Mouse (Mus musculus) granulocyte monocyte progenitor cell, adult 5-6 weeks (primary cell): ENCODE data around the gene Gm11037. TPM values are rescaled to one million over a fixed set of nuclear protein-coding genes. Genes with fewer than 3 reads are reported as not detected.

Experiments
- ATAC-seq: replicated peaks from 2 replicates; pipeline ENCODE4 v1.8.0; 2016; ENCODE audit warnings: mild to moderate bottlenecking, moderate TSS enrichment, inconsistent platforms; ENCODE audit not compliant: poor library complexity, severe bottlenecking
- total RNA-seq, 2 experiments: library from RNA; stranded (forward) in 1 of 2; stranded (reverse) in 1 of 2; fragments of 200-712, 200-1000 nt in 1 of 2; fragments of >200 nt in 1 of 2; fragmentation: Nextera tagmentation in 1 of 2; gene quantifications; 2 replicates each; pipeline ENCODE4 v1.2.3; 2014 to 2017

The Gm11037 gene
- total RNA-seq, 2 experiments from 2014 or later: not detected

DNA sequence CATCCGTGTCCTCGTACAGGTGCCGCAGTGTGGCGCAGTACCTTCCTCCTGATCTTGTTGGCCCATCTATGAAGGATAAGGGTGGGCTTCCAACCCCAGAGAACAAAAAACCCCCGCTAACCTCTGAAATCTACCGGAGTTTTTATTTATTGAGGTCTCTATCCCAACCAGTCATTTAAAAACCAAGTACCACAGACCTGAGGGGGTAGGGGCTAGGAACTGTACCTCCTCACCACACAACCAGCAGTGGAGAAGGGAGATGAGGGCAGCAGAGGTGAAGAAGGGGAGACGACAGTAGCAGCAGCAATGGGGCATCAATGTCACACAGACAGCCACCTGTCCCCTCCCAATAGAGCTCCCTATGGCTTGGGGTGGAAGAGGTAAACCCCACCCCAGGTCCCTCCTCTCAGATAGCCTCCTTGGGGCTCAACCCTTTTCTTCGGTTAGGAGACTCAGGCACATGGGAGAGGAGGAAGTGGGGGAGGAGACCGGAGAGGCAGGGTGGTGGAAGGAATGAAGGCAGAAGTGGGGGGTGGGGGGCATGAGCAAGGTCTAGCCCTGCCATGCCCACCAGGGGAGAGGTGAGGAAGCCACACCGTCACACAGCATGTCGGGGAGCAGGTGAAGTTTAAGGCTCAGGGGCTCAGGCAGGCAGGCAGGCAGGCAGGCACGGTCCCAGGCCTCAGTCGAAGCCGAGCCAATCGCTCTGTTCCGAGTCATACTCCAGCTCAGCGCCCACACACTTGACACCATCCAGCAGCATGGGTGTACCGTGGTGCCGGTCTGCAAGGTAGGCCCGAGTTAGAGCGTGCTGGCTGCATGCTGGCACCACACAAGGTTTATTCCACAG, 13.1 kb downstream of the Gm11037 start:
- 0 out of 2 replicates have a peak, but pooled peaks have one; percentile 26 for ATAC-seq

DNA sequence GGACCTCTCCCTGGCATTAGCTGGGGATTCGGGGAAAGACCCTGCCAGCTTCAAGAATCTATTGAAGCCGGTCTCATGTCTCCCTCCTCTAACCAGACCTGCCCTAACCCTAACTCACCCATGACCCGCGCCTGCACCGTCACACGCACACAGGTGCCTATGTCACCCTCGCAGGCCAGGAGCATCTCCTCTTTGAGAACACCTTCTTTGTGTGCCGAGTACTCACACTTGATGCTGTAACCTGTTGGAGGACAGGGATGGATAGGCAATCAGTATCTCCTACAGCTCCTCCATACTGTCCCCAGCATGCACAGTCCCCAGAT, 13.7 kb downstream of the Gm11037 start:
- no peak for ATAC-seq

DNA sequence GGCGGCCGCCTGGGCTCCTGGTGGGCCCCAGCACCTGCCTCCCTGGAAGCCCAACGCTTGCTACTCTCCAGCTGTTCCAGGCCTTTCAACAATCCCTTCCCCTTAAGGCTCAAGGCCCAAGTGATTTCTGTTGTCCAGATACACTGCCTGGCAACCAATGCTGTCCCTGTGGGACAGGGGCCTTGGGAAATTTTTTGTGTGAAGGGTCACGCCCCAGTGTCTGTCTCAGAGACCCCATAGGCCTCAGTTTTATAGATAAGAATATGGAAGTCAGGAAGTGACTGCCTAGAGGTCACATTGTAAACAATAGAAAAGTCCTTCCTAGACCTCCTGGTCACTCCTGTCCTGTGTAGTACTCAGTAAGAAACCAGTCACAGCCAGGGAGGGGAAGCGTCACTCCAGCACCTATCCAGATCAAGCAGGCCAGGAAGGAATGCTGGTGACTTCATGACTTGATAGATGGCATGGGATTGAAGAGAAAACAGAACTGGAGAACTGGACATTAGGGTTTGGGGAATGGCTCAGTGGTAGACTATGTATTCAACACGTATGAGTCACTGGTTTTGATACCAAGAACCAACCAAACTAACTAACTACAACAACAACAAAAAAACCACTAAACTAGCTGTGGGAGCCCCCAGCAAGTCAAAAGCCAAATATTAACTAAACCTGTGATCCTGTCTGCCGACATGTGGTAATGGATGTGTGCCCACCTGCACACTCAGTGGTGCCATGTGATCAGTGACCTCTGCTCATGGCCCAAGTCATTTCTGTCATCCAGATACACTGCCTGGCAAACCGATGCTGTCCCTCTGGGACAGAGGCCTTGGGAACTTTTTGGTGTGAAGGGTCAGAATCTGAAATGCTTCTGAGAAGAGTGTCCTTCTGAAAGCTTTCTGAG, 15.3 kb downstream of the Gm11037 start:
- no peak for ATAC-seq

DNA sequence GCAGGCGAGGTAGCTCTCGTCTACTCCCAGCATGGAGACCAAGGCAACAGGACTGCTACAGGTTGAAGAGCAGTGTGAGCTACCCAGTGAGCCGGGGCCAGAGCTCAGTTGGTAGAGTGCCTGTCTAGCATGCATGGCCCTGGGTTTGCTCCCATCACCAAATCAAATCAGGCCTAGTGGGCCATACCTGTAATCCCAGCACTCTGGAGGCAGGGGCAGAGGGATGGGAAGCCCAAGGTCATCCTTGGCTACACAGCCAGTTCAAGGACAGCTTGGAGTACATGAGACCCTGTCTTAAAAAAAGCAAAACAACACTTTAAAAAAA, 15.9 kb downstream of the Gm11037 start:
- no peak for ATAC-seq

DNA sequence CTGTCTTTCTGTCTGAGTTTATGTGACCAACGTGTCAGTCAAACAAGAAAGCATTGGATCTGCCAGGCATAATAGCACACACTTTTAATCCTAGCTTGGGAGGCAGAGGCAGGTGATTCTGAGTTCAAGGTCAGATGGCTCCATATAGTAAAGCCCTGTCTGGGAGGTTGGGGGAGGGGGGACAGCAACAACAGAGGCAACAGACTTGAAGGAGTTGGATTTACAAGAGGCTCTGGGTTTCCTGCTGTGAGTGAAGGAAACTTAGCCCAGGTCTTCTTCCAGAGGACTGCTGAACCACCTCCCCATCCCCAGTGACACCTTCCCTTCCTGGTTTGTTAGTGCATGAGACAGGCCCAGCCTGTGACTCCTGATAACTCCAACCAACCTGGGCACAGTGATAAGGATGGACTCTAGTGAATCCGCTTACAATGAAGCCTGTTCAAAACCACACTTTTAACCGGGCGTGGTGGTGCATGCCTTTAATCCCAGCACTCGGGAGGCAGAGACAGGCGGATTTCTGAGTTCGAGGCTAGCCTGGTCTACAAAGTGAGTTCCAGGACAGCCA, 19.0 kb downstream of the Gm11037 start:
- no peak for ATAC-seq

DNA sequence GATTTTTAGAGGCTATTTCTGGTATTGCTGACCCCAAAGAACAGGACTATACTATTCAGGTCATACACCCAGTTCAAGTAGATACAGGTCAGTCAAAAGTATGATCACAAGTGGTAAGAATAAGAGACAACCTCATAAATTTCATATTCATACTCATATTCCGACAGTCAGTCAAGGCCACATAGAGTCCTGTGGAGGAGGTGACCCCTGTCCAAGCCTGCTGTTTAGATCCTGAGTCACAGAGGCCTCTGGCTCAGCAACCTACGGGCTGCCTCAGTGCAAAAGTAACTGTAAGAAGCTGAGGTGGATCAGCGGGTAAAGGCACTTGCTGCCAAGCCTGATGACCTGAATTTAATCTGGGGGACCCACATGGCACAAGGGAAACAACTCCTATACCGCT, 20.7 kb downstream of the Gm11037 start:
- ATAC-seq: no peak

DNA sequence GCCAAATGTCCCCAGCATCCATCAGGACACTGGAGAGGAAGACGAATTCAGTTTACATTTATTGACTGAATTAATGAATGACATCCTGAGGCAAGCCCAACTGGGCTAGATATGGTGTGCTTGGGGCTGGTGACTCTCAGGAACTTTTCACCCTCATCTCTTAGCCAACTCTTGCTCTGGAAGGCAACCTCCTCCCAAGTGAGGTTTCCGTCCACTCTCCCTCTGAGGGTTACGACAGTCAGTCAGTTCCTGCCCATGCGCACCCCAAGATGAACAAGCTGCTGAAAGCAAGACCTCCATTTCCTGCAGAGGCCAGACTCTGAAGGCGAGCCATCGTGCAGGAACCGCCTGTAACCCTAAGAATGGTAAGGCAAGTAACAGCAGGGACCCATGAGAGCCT, 23.7 kb downstream of the Gm11037 start:
- peak; percentile 43 for ATAC-seq

DNA sequence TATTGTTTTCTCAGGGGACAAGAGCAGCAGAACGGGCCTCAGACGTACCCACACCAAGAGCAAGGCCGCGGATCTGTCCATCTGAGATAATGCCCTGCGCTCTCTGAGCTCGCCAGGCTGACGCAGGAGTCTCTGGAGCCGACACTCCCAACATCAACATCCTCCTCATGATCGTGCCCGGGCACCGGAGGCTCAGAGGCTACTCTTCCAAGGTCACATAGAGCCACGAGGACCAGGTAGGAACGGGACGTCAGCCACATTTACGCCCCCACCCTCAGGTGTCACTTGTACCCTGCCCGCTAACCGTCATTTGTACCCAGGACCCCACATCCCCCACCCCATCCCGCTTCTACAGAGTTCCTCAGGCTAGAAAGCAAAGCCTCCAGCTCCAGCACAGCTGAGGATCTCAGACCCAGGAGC, 26.2 kb downstream of the Gm11037 start:
- peak; percentile 13 for ATAC-seq

DNA sequence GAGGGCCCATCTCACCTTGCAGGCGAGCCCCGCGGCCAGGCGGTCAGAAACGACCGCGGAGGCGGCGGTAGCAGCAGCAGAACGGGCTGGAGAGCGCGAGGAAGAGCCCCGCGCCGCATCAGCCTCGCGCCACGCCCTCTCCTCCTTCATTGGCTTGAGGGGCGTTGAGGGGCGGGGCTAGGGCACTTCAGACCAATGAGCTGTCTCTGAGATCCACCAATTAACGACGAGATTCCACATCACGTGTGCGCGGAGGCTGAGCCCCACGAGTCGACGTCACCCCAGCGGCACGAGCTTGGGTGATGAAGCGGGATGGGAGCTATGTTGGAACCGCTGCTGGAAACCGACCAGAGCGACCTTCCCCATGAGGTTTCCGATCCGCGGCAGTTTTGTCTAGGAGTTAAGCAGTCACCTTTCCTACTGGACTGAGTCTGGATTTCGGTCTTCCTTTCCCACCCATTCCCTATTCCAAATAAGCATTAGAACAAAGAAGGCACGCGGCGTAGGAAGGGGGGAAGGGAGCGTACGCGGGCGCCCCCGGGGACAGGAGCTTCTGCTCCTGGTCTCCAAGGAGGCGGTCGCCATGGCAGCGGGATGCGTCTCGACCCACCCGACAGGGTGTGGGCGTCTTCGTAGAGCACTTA, 26.8 kb downstream of the Gm11037 start, which contains the start of gene 1700037H04Rik:
Gene 1700037H04Rik, minus strand, starts transcription at position 144 of the 644 bp plus-strand sequence.
- peak; percentile 93 for ATAC-seq

DNA sequence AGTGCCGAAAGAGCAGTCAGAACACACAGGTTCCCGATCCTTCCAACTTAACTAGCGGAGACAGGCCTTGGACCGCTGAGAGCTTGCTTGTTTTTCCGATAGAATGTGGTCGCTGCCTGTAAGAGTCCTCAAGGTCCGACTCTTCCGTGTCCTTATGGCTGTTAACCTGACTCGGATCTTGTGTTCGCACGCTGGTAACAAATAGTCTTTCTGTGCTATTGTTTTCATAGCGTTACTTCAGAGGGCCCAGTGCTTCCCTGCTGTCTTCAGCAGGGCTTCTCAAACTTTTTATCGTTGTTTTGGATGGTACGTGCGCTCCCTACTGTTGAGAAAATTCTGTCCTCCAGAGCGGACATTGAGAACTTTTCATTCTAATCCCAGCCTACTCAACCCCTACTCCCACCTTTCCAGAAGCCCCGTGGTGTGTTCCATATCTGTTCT, 27.4 kb downstream of the Gm11037 start:
- no peak for ATAC-seq

DNA sequence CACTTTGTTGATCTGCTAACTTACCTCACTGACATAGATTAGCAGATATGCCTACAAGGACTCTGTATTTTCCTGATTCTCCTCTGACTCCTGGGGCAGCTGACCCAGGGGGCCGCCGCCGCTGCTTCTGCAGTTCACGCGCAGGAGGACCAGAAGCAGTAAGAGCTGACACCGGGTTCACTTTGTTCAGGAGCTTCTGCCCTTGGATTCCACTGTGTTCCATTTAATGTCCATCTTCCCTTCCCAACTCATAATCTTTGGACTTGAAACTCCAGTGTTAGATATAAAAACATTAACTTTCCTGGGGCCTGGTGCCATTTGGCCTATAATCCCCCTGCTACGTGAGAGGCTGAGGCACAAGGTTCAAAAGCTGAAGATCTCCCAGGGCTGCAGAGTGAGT, 30.6 kb downstream of the Gm11037 start:
- ATAC-seq: no peak

DNA sequence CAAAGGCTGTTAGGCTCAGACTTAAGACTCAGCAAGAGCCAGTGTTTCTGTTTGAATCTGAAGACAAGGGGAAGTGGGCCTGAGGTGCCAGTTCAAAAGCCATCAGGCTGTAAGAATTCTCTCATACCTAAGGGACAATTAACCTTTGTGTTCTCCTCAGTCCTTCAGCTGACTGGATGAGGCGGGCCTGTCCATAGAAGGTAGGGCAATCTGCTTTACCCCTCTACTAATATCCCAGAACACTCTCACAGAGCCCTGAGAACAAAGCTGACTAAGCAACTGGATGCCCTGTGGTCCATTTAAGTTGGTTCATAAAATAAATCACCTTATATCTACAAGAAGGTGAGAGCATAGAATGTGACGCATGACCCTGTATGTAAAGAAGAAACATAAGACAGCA, 32.9 kb downstream of the Gm11037 start:
- ATAC-seq: no peak

DNA sequence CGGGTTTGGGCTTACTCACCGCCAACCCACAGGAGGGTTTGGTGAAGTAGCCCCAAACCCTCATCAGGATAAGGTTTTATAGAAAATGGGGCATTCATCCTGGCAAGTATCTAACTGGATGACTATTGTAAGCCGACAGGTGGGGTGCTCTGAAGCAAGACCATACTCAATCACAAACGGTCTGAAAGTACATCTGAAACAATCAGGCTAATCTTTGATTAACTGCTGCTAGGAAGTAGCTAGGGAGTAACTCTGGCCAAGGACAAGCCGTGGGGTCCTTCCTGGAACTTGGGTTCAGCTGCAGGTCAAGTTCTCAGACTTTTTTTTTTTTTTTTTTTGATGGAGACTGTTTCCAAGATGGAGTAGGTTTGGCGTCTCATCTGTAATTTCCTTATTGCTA, 34.7 kb downstream of the Gm11037 start:
- ATAC-seq: no peak

DNA sequence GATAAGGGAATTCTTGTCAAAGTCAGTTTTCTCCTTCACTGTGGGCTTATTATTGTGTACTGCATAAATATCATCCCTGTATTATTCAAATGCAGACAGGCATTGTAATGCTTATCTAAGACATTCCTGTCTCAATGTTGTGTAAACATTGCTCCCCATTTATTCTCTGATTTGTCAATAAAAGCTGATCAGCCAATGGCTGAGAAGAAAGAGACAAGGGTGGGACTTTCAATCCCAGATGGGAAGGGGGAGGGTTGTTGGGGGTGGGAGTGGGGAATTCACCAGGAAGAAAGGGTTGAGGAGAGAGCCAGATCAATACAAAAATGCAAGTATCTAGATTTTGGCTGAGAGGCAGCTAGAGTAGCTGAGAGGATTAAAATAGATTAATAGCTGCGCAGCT, 35.6 kb downstream of the Gm11037 start:
- no peak for ATAC-seq

DNA sequence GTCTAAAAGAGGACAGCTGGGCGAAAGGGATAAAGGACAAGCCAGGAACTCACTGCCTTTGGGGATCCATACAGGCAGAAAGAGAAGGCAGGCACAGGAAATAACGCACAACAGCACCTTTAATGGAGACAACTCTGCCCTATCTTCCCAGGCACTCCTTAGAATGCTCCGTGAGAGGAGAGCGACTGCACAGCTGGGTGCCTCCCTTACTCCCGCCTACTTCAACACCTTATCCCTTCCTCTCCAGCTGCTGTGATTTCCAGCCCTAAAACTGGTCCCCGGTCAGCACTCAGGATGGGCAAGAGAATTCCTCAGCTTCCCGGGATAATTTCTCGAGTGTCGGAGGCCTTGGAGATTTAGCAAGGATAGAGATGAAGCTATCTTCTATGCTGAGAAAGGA, 37.6 kb downstream of the Gm11037 start:
- no peak for ATAC-seq

DNA sequence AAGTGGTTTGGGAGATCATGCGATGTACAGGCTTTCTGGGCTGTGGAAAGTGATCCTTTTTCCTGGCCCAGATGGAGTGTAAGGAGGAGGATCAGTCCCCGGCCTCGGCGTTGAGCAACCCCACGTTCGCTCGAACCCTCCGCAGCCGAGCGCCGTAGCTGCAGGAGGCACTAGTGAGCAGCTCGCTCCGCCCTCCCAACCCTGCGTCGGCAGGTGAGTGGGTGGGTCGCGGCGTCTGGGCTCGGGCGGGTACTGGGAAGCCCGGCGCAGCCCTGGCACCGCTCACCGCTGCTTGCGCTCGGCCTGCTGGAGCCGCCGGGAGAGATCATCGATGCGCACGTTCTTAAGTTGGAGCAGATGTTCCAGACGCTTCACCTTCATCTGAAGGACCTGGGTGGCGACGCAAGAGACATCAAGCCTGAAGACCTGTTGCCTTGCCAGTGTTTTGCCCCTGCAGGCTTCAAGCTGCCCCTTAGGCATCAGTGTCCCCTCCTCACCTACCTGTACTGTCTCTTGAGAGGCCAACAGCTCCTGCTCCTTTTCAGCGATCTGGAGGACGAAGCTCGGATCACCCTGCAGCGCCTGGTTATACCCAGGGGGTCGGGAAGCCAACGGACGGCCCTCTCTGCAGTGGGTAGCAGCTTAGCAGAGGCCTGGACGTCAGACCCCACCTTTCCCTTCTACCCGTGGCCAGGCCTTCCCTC, 38.3 kb downstream of the Gm11037 start:
- ATAC-seq: peak; percentile 26

DNA sequence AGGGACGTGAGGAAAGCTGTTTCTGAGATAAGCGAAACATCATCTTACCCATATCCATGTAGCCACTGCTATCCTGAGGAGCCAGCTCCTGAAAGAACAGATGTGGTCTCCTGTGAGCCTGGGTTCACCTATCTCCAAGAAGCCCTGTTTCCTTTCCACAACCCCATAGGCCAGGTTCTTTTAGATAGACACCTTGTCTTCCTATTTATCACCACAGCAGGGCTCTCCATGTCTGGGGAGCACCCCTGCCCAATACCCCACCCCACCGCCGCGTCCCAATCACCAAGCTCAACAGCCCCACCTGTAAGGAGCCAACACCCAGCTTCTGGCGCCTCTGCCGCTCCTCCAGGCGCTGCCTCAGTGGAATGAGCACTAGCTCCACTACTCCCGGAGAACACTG, 39.0 kb downstream of the Gm11037 start:
- ATAC-seq: no peak

DNA sequence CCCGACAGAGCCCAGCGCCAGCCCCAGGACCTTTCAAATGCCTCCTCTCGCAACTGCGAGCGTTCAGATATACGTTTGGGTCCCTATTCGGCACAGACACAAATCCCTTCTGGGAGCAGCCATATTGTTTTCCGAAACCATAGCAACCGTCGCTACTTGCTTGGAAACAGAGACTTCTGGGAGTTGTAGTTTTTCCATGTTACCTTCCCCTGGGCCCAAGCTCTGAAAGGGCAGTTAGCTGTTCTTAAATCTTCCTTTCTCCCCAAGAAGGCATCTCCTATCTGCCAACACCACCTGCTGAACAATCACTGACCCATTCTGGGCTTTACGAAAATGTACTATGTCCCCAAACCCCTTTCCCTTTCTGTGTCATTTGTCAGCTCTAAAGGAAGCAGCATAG, 41.4 kb downstream of the Gm11037 start:
- peak; percentile 50 for ATAC-seq

DNA sequence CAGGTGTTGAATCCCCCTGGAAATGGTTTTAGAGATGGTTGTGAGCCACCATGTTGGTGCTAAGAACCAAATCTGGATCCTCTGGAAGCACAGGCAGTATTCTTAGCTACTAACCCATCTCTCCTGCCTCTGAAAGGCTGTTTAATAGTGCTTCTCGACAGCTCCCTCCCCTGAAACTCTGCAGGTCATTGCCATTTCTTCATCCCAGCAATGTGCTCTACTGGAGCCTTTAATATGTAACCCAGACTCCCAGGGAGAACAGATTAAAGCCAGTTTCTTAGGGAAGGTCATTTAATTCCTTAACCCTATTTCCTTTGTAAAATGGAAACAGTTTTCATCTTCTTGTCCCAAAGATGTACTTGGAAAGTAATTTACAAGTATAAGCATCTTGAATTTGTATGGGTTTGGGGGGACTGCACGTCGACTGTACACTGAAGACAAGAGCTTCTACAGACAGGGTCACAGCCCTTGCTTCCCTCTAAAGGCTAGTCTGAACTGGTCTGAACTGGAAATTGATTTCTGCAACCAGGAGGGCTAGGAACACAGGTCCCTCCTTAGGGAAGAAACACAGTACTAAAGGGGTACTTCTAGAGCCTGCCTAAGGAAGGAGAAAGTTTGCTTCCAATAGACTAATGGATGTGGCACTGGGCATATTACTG, 42.1 kb downstream of the Gm11037 start:
- ATAC-seq: no peak

DNA sequence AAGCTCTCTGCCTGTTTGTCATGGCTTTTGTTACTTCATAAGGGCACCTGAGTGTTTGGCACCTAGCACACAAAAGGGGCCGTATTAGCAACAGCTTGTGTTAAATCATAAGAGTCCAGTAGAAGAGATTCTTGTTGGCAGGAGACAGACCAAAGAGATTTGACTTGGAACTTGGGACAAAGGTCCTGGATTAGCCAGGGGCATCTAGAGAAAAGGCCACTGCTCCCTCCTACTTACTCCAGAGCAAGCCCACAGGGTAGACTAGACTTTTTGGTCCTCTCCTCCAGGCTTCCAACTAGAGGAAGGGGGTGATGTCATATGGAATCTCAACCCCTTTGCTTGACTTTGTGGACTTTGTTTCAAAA, 42.6 kb downstream of the Gm11037 start:
- no peak for ATAC-seq
